Mouse (Mus musculus) E14TG2a.4 (cell line): Measurements from ENCODE around the gene Gm49510.

ENCODE experiments used
- CTCF ChIP-seq: conservative IDR thresholded peaks from 2 replicates; pipeline ENCODE4 v1.5.1; 2014; ENCODE audit warnings: low read length
- POU5F1 ChIP-seq: IDR thresholded peaks from 2 replicates; pipeline ENCODE4 v1.6.1; 2014; ENCODE audit warnings: low read length, borderline replicate concordance

DNA sequence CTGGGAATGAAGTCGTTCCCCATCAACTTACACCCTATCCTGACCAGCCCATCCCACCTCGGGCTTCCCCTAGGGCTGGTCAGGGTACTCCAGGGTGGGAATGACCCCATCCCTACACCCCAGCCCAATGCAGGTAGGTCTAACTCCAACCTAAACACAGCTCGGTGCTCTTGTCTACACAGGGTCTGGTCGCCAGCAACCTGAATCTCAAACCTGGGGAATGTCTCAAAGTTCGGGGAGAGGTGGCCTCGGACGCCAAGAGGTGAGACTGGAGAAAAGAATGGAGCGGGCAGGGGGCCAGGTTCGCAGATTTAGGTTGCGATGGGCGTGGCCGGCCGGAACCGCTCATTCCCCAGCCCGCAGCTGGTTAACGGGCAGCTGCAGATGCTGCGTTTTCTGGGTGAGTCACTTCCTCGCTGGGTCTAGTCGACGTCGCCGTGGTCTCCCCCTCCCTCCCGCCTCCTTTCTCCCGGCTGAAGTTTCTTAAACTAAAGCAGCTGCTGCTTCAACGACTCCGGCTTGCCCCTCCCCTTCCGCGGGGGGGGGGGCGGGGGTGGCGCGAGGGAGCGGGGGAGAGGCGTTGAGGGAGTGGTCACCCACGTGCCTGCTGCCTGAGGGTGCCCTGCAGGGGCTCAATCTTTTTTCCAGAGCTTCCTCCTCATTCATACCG is 28.5 kb downstream of the Gm49510 start:
- no peak for TF ChIP-seq CTCF
- TF ChIP-seq POU5F1 = no peak
